Mouse (Mus musculus): Measurements from ENCODE around the gene Kera.

Kera gene

DNA sequence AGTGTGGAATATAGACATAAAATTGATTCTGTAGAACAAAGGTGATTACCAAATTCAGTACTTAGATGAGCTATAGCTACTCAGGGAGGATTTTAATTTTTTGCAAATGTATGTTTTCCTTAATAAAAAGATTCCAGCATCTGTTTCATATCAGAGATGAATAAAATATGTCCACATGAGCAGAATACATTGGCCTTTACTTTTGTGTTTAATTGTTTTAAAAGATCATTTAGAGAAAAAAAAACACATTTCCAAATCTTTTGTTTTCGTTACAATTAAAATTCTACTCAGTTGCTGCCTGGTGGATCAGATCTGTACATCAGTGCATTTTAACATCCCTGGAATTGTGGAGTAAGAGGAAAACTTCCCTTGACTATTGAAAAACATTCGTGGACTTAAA lies at the start of gene Kera:
Kera (plus strand) TSS at position 301 of the 400 bp plus-strand sequence.
- DNase-seq (ENCODE audit: low read depth, low spot score) = no peak

GRCm38 (mm10) chr10:97564957-97565856 lies 41.5 kb upstream of the Kera start, which contains the start of gene Lum:
Gene Lum (plus strand): TSS chr10:97565128.
- no peak for DNase-seq (ENCODE audit: low read depth, low spot score)

DNA sequence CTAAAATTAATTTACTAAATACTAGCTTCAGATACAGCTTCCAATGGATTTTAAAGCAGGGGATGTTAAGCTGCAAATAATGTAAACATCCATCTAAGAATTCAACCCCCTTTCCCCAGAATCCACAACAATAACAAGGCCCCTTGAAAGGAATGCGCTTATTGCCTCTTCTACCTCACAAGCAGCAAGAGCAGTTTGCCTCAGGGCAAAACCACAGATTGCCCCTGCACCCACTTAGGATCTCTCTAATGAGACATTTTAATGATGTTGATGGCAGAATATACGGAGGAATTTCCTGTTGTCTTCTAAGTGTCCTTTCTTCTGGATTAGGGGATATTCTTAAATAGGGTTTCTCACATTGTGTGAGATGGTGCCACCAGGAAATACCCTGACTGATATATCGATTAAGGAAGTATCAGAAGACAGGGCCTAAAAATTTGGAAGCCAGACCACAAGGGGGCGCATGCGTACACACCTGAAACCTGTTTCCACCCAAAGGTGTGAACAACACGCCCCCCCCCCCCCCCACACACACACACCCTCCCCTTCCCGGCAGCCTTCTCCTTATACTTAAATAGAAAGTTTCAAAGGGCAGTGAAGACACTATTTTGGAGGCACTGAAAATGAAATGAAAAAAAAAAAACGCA lies 39.1 kb upstream of the Kera start:
- DNase-seq (ENCODE audit: low read depth, low spot score) = peak; percentile 14

DNA sequence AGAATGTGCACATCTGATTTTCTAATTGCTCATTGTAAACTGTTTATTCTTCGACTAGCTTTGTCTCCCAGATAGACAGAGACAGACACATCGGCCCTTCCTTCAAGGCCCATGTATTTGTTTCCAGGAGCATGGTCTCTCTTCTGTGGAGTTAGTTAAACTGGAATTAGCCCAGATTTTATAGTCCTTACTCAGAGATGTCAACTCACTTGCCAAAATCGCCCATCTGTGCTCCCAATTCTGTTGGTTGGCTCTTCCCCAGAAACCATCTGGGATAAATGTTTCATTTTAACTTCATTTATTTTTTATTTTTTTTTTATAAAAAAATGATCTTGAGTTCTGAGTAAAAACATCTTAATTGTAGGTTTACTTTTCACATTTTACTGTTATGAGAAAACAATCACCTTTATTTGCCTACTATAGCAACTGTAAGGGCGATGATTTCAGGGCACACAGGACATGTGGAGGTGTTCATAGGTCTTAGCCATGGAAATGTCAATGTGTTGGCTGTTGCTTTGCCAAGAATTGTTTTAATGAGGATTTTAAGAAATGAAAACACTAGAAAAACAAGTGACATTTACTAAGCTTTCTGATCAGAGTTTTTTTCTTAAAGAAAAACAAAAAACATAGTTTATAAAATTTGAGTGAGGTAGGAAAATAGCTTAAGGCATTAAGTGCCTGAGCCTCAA lies 24.0 kb upstream of the Kera start:
- DNase-seq (ENCODE audit: low read depth, low spot score) = no peak

GRCm38 (mm10) chr10:97584176-97584575 lies 22.5 kb upstream of the Kera start:
- DNase-seq (ENCODE audit: low read depth, low spot score) = no peak

GRCm38 (mm10) chr10:97587159-97587558 lies 19.5 kb upstream of the Kera start:
- DNase-seq (ENCODE audit: low read depth, low spot score) = no peak

GRCm38 (mm10) chr10:97589574-97589973 lies 17.1 kb upstream of the Kera start:
- no peak for DNase-seq (ENCODE audit: low read depth, low spot score)

GRCm38 (mm10) chr10:97591036-97591435 lies 15.6 kb upstream of the Kera start:
- no peak for DNase-seq (ENCODE audit: low read depth, low spot score)

GRCm38 (mm10) chr10:97591685-97592084 lies 15.0 kb upstream of the Kera start:
- no peak for DNase-seq (ENCODE audit: low read depth, low spot score)

DNA sequence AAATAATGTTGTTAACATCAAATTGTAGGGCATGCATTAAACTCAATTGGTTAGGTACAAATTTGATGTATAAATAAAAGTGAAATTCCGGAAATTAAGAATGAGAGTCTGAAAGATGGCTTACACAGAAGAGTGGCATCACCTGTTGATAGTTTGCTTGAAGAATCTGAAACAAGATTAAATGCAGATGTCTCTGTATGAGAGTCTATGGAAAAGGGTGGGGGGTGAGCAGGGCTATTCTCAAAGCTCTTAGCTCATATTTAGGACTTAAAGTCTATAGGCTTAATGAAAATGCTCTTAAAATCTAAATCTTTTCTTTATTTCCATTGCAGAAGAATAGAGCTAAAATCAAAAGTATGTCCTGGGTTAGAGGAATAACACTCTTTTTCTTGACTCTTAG lies 11.0 kb upstream of the Kera start:
- no peak for DNase-seq (ENCODE audit: low read depth, low spot score)

GRCm38 (mm10) chr10:97601744-97602143 lies 4.9 kb upstream of the Kera start:
- DNase-seq (ENCODE audit: low read depth, low spot score) = no peak

GRCm38 (mm10) chr10:97603256-97603655 lies 3.4 kb upstream of the Kera start:
- no peak for DNase-seq (ENCODE audit: low read depth, low spot score)

- no peak for DNase-seq (ENCODE audit: low read depth, low spot score)
Measured at GRCm38 (mm10) chr10:97622328-97622727, 15.6 kb downstream of the Kera start.

DNA sequence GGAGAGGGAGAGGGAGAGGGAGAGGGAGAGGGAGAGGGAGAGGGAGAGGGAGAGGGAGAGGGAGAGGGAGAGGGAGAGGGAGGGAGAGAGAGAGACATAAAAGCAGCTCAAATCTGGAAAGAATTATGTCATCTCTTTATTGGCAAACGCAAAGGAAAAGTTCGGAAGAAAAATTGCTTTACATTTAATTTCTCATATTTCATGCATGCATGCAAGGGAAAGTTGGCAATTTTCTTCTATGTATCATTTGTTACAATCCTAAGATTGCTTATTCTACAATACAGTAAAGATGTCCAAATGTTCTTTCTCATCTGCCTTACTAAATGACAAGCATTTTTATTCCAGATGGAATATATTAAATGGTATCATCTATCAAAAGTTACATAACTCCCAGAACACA lies 17.7 kb downstream of the Kera start:
- DNase-seq (ENCODE audit: low read depth, low spot score) = no peak

- no peak for DNase-seq (ENCODE audit: low read depth, low spot score)
Measured at GRCm38 (mm10) chr10:97625116-97625515, 18.4 kb downstream of the Kera start.

DNA sequence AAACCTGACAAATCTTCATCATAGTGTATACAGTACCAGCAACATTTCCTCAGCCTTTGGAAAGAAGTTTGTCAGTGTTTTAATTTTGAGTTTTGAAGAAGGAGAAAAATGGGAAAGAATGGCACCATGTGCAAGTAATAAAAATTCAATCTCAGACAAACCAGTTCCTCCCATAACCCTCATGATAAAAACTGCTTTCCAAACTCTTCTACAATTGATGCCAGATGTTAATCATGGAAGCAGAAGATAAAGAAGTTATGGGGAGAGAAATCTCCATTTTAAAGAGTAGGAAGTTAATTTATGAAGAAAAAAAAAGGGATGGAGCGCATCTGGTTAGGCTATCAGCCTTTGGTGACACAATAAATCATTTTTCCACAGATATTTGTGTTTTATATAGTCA lies 19.9 kb downstream of the Kera start:
- DNase-seq (ENCODE audit: low read depth, low spot score) = no peak

DNA sequence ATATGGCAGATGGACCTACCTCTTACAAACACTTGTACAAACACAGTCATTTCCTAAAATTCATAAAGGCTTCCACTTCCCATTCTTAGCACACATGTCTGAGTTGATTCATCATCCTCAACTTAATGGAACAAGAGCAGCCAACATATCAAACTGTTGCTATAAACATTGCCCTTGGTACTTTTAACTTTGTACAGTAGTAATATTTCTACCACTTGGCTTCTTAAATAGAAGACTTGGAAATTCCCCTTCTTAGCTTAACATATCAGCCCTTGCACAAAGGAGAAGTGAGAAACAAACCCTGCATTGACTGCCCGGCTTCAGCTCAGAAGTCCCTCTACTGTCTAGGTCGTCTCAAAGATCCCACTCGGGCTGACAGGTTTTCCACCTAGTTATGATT lies 24.4 kb downstream of the Kera start:
- DNase-seq (ENCODE audit: low read depth, low spot score) = no peak

DNA sequence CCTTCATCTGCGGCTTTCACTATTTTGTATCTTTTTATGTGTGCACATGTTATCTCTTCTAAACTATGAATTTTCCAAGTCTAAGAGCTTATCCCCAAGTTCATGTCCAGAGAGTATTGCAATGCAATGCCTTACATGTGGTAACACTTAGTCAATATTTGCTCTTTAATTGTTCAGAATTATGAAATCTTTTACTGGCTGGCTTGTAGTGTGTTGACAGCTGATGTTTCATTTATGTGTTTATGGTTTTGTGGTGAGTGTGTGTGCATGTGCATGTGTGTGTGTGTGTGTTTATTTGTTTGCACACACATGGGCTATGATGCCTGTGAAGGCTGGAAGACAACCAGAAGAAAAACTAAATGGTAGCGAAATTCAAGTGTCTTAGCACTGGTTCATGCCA lies 35.2 kb downstream of the Kera start:
- no peak for DNase-seq (ENCODE audit: low read depth, low spot score)

DNA sequence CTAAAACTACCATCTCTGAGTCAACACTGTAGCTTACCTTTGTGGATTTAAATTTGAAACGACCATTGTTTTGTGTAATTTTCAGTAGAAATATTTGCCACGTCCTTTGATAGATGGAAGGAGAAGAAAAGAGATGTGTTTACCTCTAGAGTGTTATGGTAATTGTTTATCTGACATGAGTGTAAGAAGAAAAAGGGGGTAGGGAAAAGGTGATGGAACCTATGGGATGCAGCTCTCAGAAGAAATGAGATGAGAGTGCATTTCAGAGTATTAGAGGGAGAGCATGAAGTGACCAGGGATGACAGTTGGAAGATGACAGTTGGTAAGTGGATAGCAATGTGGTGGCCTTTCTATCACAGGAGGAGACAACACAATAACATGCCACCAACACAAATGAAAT lies 37.1 kb downstream of the Kera start, which contains the start of gene Epyc:
Epyc (plus strand) TSS at position 301 of the 400 bp plus-strand sequence.
- DNase-seq (ENCODE audit: low read depth, low spot score) = no peak

- DNase-seq (ENCODE audit: low read depth, low spot score) = no peak
Measured at GRCm38 (mm10) chr10:97650334-97650733, 43.7 kb downstream of the Kera start.

GRCm38 (mm10) chr10:97659489-97659888 lies 52.8 kb downstream of the Kera start:
- DNase-seq (ENCODE audit: low read depth, low spot score) = no peak

Measured in CD4-positive, CD25-positive, alpha-beta regulatory T cell, adult 2 months (primary cell).